Mouse (Mus musculus): Measurements from ENCODE around the gene Olfr535.
"Not testable (repeated sequence)": the region's sequence is repeated elsewhere in the genome, so short reads cannot be mapped to it uniquely, and the experiment has no call there.

The Olfr535 gene

GRCm38 (mm10) chr7:140483916-140484315, at the start of gene Olfr535:
Gene Olfr535 (plus strand): TSS chr7:140484216.
- no peak for DNase-seq

DNA sequence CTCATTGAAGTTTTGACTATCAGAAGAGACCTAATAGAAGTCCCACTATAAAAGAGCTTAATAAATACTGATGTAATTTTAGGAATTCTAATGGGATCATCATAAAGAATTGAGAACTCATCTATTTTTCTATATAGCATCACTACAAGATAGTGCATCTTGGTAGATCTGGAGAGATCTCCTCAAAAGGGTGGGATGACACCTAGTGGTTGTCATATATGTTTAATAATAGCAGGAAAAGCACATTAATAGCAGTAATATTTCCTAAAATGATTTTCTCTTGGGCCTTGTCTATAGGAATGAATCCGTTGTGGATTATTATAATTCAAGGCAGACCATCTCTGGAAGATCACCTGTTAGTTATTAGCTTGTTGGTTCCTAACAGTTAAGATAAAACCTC, 40.9 kb upstream of the Olfr535 start:
- no peak for DNase-seq

GRCm38 (mm10) chr7:140463070-140463469, 20.9 kb upstream of the Olfr535 start, which contains the start of gene Olfr533:
Gene Olfr533 (plus strand): TSS chr7:140463370.
- DNase-seq = not testable (repeated sequence)

GRCm38 (mm10) chr7:140477886-140478285, 6.1 kb upstream of the Olfr535 start:
- DNase-seq = no peak

GRCm38 (mm10) chr7:140478733-140479132, 5.3 kb upstream of the Olfr535 start:
- no peak for DNase-seq

DNA sequence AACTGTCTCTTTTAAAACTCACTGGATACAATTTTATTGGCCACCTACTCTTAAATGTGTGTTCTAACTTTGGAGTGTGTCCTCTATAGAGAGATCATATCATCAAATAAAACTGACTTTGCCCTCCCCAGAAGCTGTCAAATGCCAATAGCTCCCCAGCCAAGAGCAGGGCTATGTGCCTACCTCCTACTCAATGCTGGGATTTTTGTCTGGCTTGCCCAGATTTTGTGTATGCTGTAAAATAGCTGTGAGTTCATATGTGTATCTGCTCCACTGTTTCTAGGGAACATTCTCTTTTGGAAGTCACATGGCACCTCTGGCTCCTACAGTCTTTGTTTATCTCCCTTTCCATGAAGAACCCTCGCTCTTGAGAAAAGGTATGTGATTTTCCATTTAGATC, 5.0 kb downstream of the Olfr535 start:
- DNase-seq = no peak

DNA sequence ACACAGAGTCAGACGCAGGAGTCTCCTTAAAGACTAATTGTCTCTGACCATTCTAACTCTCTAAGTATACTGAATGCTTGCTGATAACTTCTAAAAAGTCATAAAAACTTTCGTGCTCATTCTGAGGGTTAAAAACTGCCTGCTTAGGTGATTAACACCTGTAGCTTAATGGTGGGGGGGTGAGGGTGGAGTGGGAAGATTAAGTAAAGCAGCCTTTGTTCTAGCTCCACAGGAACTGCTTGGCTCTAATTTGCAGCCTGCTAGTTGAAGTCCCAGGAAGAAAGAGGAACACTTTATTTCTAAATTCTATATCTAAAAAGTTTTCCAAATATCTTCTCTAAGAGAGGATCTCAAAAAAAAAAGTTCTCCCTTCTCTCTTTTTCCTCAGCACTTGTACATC, 10.2 kb downstream of the Olfr535 start:
- no peak for DNase-seq

DNA sequence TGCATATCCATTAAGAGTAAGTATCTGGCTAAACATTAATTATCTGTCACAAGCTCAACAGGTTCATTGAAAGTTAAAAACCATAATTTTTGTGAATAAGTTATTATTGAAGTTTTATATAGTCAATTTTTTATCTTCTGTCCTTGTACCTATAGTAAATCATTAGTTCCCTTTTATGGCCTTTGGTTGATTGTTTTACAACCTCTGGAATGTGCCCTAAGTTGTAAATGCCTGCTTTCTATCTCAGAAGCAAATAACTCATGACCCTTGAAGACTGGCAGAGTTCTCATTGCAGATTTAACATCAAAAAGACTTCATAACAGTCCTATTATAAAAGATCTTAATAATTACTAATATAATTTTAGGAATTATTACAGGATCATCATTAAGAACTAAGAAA, 10.7 kb downstream of the Olfr535 start:
- no peak for DNase-seq

DNA sequence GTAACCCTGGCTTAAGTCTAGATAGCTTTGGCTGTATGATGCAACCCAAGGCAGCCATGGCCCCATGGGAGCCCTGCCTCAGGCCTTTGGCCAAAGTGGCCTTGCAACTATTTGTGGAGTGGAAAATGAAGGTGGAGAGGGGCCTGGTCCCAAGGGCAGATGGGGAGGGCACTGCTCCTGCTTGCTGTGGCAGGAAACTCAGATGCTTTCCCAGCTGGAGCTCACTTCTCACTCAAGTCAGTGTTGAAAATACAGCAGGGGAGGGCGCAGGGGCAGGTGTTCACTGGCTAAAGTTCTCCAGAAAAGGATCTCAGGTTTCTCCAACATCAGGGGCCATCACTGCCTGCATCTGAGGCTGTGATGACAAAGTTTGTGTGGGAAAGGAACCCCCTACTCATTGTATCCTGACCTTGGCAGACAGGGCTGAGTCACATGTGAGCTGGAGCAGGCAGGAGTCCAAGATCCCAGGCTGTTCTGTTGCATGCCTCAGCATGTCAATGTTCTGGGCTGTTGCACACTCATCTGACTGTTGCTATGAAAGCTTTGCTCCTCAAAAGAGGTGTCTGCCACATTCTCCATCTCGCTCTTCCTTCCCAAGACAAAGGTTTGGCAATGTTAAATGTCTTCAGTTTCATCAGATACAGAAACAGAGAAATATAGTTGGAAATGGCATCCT, 23.5 kb downstream of the Olfr535 start, which contains the start of gene Olfr536:
Gene Olfr536, minus strand, starts transcription at position 51 of the 676 bp plus-strand sequence.
- DNase-seq = not testable (repeated sequence)

GRCm38 (mm10) chr7:140539746-140540145, 55.7 kb downstream of the Olfr535 start:
- no peak for DNase-seq
